Mouse (Mus musculus): ENCODE results near the gene Ggnbp2.

- TF ChIP-seq CTCF (IDR thresholded peaks at IDR 0.05; ENCODE audit: insufficient read depth, low read depth, low read length) = no peak
- no peak for TF ChIP-seq POLR2A (IDR thresholded peaks at IDR 0.05; ENCODE audit: insufficient read depth, low read depth, low read length)
Observed at GRCm38 (mm10) chr11:84893113-84893512, 22.5 kb upstream of the Ggnbp2 start.

Data from olfactory bulb, adult 2 months (tissue).